Mouse (Mus musculus) embryonic fibroblast, embryonic 13.5 days (primary cell): ENCODE measurements around the gene Evi5. TPM values are rescaled to one million over a fixed set of nuclear protein-coding genes. Genes with fewer than 3 reads are reported as not detected.

Source experiments
- H3K27ac ChIP-seq: 2 replicates; pipeline ENCODE4 v1.5.1; 2012; ENCODE audit warnings: low read length, control low read depth, inconsistent platforms; ENCODE audit not compliant: insufficient read depth
- H3K4me1 ChIP-seq: 2 replicates; pipeline ENCODE4 v1.6.1; 2011; ENCODE audit warnings: low read length; ENCODE audit not compliant: control insufficient read depth, insufficient read depth
- H3K4me3 ChIP-seq: 2 replicates; pipeline ENCODE4 v1.5.1; 2011; ENCODE audit warnings: mild to moderate bottlenecking, control low read depth, low read length; ENCODE audit not compliant: insufficient read depth
- CTCF ChIP-seq: IDR thresholded peaks from 2 replicates; pipeline ENCODE4 v1.5.1; 2011; ENCODE audit warnings: mild to moderate bottlenecking, control low read depth, low read length, moderate library complexity, borderline replicate concordance; ENCODE audit not compliant: insufficient read depth
- POLR2A ChIP-seq: IDR thresholded peaks from 2 replicates; pipeline ENCODE4 v1.6.1; 2011; ENCODE audit warnings: low read depth, mild to moderate bottlenecking, control low read depth, low read length, moderate library complexity
- polyA plus RNA-seq: library from polyadenylated mRNA; stranded (reverse); fragments of >200 nt; gene quantifications from 2 replicates; pipeline ENCODE4 v1.2.4, GENCODE M21; 2011; ENCODE audit warnings: low read depth; ENCODE audit not compliant: missing spikeins, insufficient read length

Gene Evi5
- polyA plus RNA-seq, result 56.6 and 60.6 TPM in 2 replicates

- Histone ChIP-seq H3K27ac (no peak within 1 kb of the TSS), H3K4me1 (no peaks in the 10 kb centered on the region), H3K4me3 (no peak within 1 kb of the TSS)
- no peak for TF ChIP-seq CTCF
- TF ChIP-seq POLR2A, result no peak
Observed at GRCm38 (mm10) chr5:107874561-107875260, at the start of gene Evi5. TSS of gene Evi5 (minus strand) at chr5:107875107.

GRCm38 (mm10) chr5:107924564-107924963 is 49.7 kb upstream of the Evi5 start:
- TF ChIP-seq CTCF (no peak), POLR2A (no peak)
- Histone ChIP-seq H3K4me1 (0 out of 2 replicates have a peak, but pooled peaks cover 2% of the 10 kb centered on the region), H3K4me3 (no peak overlapping the region), H3K27ac (no peak overlapping the region)

DNA sequence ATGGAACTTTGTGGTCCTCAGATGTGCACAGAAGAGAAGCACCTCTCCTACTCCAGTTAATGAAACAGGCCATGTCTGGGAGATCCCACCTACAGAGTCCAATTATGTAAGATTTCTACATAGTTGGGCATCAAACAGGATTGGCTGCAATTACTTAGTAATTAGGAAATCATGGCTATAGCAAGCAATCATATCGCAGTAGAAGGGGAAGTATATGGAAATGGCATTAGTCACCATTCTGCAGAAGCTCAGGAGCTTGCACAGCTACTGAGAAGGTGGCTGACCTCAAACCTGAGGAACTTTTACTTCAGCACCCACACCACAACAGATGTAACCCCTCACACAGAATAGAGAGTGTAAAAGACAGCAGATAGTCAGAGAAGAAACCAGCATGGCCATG is 47.9 kb upstream of the Evi5 start:
- no peak overlapping the region for H3K27ac ChIP-seq
- H3K4me1 ChIP-seq, result 0 out of 2 replicates have a peak, but pooled peaks cover 2% of the 10 kb centered on the region
- TF ChIP-seq CTCF (no peak), POLR2A (no peak)
- H3K4me3 ChIP-seq, result no peak overlapping the region

GRCm38 (mm10) chr5:107921400-107922252 is 46.7 kb upstream of the Evi5 start:
- TF ChIP-seq POLR2A, result no peak
- no peak for TF ChIP-seq CTCF
- 0 out of 2 replicates have a peak, but pooled peaks cover 2% of the 10 kb centered on the region for H3K4me1 ChIP-seq
- H3K27ac ChIP-seq, result no peak overlapping the region
- H3K4me3 ChIP-seq, result no peak overlapping the region

GRCm38 (mm10) chr5:107915280-107915679 is 40.4 kb upstream of the Evi5 start:
- Histone ChIP-seq H3K4me3 (no peak overlapping the region), H3K4me1 (no peaks in the 10 kb centered on the region), H3K27ac (no peak overlapping the region)
- TF ChIP-seq CTCF, result no peak
- TF ChIP-seq POLR2A, result no peak

DNA sequence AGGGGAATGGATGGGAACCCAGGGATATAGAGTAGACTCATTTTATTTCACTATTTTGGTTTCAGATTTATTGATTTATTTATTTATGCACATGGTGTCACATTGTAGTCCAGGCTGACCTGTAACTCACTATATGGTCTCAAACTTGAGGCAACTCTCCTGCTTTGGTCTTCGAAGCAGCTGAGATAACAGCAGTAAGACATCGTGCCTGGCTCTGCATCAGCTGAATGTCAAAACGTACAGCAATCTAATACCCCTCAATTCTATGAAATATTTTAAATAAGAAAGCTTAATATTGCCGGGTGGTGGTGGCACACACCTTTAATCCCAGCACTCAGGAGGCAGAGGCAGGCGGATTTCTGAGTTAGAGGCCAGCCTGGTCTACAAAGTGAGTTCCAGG is 36.1 kb upstream of the Evi5 start:
- H3K4me3 ChIP-seq, result no peak overlapping the region
- H3K4me1 ChIP-seq, result no peaks in the 10 kb centered on the region
- H3K27ac ChIP-seq, result no peak overlapping the region
- TF ChIP-seq CTCF (no peak), POLR2A (no peak)

DNA sequence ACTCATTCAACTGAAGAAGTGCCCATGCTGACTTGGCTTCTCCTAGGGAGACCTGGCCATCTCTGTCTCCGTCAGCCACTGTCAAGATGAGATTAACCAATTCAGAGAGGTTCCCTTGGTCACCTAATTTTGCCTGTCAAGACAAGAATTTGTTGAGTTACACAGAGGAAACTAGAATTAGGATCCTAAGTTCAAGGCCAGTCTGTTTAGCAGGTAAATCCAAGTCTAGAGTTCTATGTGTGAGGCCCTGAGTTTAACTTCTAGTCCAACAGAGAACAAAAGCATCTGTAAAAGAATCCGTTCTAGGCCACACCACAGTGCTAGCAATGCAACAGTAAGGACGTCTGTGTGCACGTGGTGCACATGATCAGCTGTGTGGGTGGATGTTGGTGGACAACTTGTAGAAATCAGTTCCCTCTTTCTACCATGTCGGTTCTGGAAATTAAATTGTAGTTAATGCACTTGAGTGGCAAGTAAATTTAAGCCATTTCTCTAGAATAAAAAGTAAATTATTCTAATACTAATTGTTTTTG is 35.2 kb upstream of the Evi5 start:
- no peak for TF ChIP-seq POLR2A
- no peak for TF ChIP-seq CTCF
- no peak overlapping the region for H3K4me3 ChIP-seq
- no peaks in the 10 kb centered on the region for H3K4me1 ChIP-seq
- H3K27ac ChIP-seq, result no peak overlapping the region

- TF ChIP-seq CTCF (no peak), POLR2A (no peak)
- Histone ChIP-seq H3K4me3 (no peak overlapping the region), H3K27ac (no peak overlapping the region), H3K4me1 (no peaks in the 10 kb centered on the region)
Observed at GRCm38 (mm10) chr5:107909668-107910067, 34.8 kb upstream of the Evi5 start.

GRCm38 (mm10) chr5:107908514-107909110 is 33.7 kb upstream of the Evi5 start:
- no peak for TF ChIP-seq POLR2A
- TF ChIP-seq CTCF, result no peak
- Histone ChIP-seq H3K4me3 (no peak overlapping the region), H3K27ac (no peak overlapping the region), H3K4me1 (no peaks in the 10 kb centered on the region)
